Mouse (Mus musculus) small intestine, adult 2 months (tissue): ENCODE results near the gene Ptprm.

ENCODE experiments used
- CTCF ChIP-seq: fragments of 200-500 bp; IDR thresholded peaks from 2 replicates; pipeline ENCODE4 v1.5.1; 2012; ENCODE audit warnings: low read depth, mild to moderate bottlenecking, control low read depth, inconsistent platforms, low read length, moderate library complexity, mixed read lengths; ENCODE audit not compliant: insufficient replicate concordance, insufficient read length; ENCODE audit errors: extremely low read depth
- POLR2A ChIP-seq: fragments of 200-500 bp; IDR thresholded peaks from 2 replicates; pipeline ENCODE4 v1.6.1; 2012; ENCODE audit warnings: low read depth, mild to moderate bottlenecking, control low read depth, inconsistent platforms, low read length, moderate library complexity

- TF ChIP-seq POLR2A, result no peak
- no peak for TF ChIP-seq CTCF
Measured at GRCm38 (mm10) chr17:66981649-66982048, 372.6 kb downstream of the Ptprm start.
